Mouse (Mus musculus): ENCODE measurements around the gene Heatr5b.
"Not testable (repeated sequence)": the region's sequence is repeated elsewhere in the genome, so short reads cannot be mapped to it uniquely, and the experiment has no call there.

Gene Heatr5b

GRCm38 (mm10) chr17:78834856-78835835 is at the start of gene Heatr5b, which contains the start of gene Gpatch11:
Gene Heatr5b, minus strand, starts transcription at chr17:78835364.
Gene Gpatch11, plus strand, starts transcription at chr17:78835567.
- DNase-seq (ENCODE audit: low spot score): peak; percentile 99

GRCm38 (mm10) chr17:78883291-78883690 is 48.1 kb upstream of the Heatr5b start:
- no peak for DNase-seq (ENCODE audit: low spot score)

- DNase-seq (ENCODE audit: low spot score): peak; percentile 80
Observed at GRCm38 (mm10) chr17:78882401-78883112, 47.4 kb upstream of the Heatr5b start, which contains the start of gene Eif2ak2. Gene Eif2ak2, minus strand, starts transcription at chr17:78882573.

- DNase-seq (ENCODE audit: low spot score): no peak
Observed at GRCm38 (mm10) chr17:78881878-78882304, 46.7 kb upstream of the Heatr5b start.

GRCm38 (mm10) chr17:78873886-78874285 is 38.7 kb upstream of the Heatr5b start:
- no peak for DNase-seq (ENCODE audit: low spot score)

GRCm38 (mm10) chr17:78856243-78856642 is 21.1 kb upstream of the Heatr5b start:
- no peak for DNase-seq (ENCODE audit: low spot score)

- no peak for DNase-seq (ENCODE audit: low spot score)
Observed at GRCm38 (mm10) chr17:78842271-78842928, 7.2 kb upstream of the Heatr5b start.

GRCm38 (mm10) chr17:78836056-78836455 is 892 bp upstream of the Heatr5b start:
- no peak for DNase-seq (ENCODE audit: low spot score)

- no peak for DNase-seq (ENCODE audit: low spot score)
Observed at GRCm38 (mm10) chr17:78824346-78824745, 10.8 kb downstream of the Heatr5b start.

- DNase-seq (ENCODE audit: low spot score): no peak
Observed at GRCm38 (mm10) chr17:78809582-78809981, 25.6 kb downstream of the Heatr5b start.

- no peak for DNase-seq (ENCODE audit: low spot score)
Observed at GRCm38 (mm10) chr17:78809019-78809418, 26.1 kb downstream of the Heatr5b start.

GRCm38 (mm10) chr17:78797222-78797621 is 37.9 kb downstream of the Heatr5b start:
- DNase-seq (ENCODE audit: low spot score): no peak

- DNase-seq (ENCODE audit: low spot score): no peak
Observed at GRCm38 (mm10) chr17:78794390-78794789, 40.8 kb downstream of the Heatr5b start.

GRCm38 (mm10) chr17:78792122-78792521 is 43.0 kb downstream of the Heatr5b start:
- no peak for DNase-seq (ENCODE audit: low spot score)

- DNase-seq (ENCODE audit: low spot score): no peak
Observed at GRCm38 (mm10) chr17:78791690-78792070, 43.5 kb downstream of the Heatr5b start.

GRCm38 (mm10) chr17:78791068-78791689 is 44.0 kb downstream of the Heatr5b start:
- DNase-seq (ENCODE audit: low spot score): no peak

GRCm38 (mm10) chr17:78788273-78788672 is 46.9 kb downstream of the Heatr5b start:
- DNase-seq (ENCODE audit: low spot score): not testable (repeated sequence)

GRCm38 (mm10) chr17:78778765-78779164 is 56.4 kb downstream of the Heatr5b start:
- DNase-seq (ENCODE audit: low spot score): no peak

- no peak for DNase-seq (ENCODE audit: low spot score)
Observed at GRCm38 (mm10) chr17:78772317-78772716, 62.8 kb downstream of the Heatr5b start.

- DNase-seq (ENCODE audit: low spot score): no peak
Observed at GRCm38 (mm10) chr17:78770932-78771331, 64.2 kb downstream of the Heatr5b start.

GRCm38 (mm10) chr17:78769341-78769740 is 65.8 kb downstream of the Heatr5b start:
- no peak for DNase-seq (ENCODE audit: low spot score)

- no peak for DNase-seq (ENCODE audit: low spot score)
Observed at GRCm38 (mm10) chr17:78768937-78769336, 66.2 kb downstream of the Heatr5b start.
